Comparison of ENCODE assay signal across 8 mouse cellular contexts in the genomic region with DNA sequence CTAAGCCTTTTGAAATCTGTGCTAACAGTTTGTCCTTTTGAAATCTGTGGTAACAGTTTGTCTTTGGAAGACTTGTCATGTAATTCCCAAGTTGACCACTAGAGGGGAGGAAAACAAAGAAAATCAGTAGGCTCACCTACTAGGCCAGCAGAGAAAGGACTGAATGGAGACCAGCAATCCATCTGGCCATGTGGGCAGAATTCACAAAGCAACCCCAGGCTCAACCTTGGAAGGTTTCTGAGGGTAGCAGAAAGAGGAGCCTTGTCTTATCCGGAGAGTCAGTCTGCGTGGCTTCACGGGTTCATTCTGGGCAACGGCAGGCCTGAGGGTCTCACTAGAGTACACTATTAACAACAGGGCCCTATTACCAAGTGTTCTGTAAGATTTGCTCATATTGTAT.
DNase-seq lines count a peak whose midpoint lies in the region; ATAC-seq lines count a peak whose summit lies in the region.

No protein-coding gene starts in this region.

- H3K36me3 ChIP-seq in heart, embryonic 10.5 days, result no peaks in the 10 kb centered on the region
- no peaks in the 10 kb centered on the region for H3K36me3 ChIP-seq in forebrain, embryonic 16.5 days (ENCODE audit: control insufficient read depth, insufficient read depth)
- H3K36me3 ChIP-seq in limb, embryonic 11.5 days (ENCODE audit: control insufficient read depth, insufficient read depth, low read length), result no peaks in the 10 kb centered on the region

- no peaks in the 10 kb centered on the region for H3K9me3 ChIP-seq in heart, embryonic 10.5 days
- H3K9me3 ChIP-seq in forebrain, embryonic 16.5 days (ENCODE audit: control insufficient read depth, low read length), result no peaks in the 10 kb centered on the region
- H3K9me3 ChIP-seq in limb, embryonic 11.5 days (ENCODE audit: control insufficient read depth, low read length), result no peaks in the 10 kb centered on the region

- peak; percentile 13 to 72 for DNase-seq in heart, adult 18-20 months
- no peak for DNase-seq in heart, embryonic 10.5 days (ENCODE audit: low spot score)
- DNase-seq in CD4-positive helper T cell, adult 2 months (ENCODE audit: low read depth, low spot score), result peak; percentile 9
- DNase-seq in c-Kit-positive CD71-positive TER-119-negative erythroid progenitor cells, embryonic 14.5 days (ENCODE audit: low read depth), result peak; percentile 19
- peak; percentile 32 for DNase-seq in limb, embryonic 11.5 days (ENCODE audit: low spot score)
- no peak for DNase-seq in thymus, postnatal 36 days

- 87% methylated on average over 4 of the region's 4 CpGs for WGBS in heart, embryonic 10.5 days
- WGBS in forebrain, embryonic 16.5 days, result 84% methylated on average over 4 of the region's 4 CpGs
- 85% methylated on average over 4 of the region's 4 CpGs for WGBS in limb, embryonic 11.5 days

- H3K4me3 ChIP-seq in heart, embryonic 10.5 days, result no peak overlapping the region
- H3K4me3 ChIP-seq in forebrain, embryonic 16.5 days (replicated peaks; ENCODE audit: low read length), result no peak overlapping the region
- H3K4me3 ChIP-seq in limb, embryonic 11.5 days (ENCODE audit: low read depth, low read length), result no peak overlapping the region

- no peak overlapping the region for H3K9ac ChIP-seq in forebrain, embryonic 16.5 days (replicated peaks; ENCODE audit: low read depth, low read length)
- H3K9ac ChIP-seq in limb, embryonic 11.5 days (ENCODE audit: low read length), result no peak overlapping the region

- peak; percentile 72 for ATAC-seq in forebrain, embryonic 16.5 days
- ATAC-seq in limb, embryonic 11.5 days (ENCODE audit: insufficient number of reproducible peaks, low FRiP score, low TSS enrichment, low read depth), result no peak
- ATAC-seq in neutrophil, adult 5-6 weeks (ENCODE audit: extremely low read depth, insufficient number of reproducible peaks, low FRiP score, poor library complexity, severe bottlenecking), result peak; percentile 39; the same call in 1 of the 2 replicates

- no peak overlapping the region for H3K27ac ChIP-seq in heart, embryonic 10.5 days
- no peak overlapping the region for H3K27ac ChIP-seq in forebrain, embryonic 16.5 days (ENCODE audit: low read length)
- no peak overlapping the region for H3K27ac ChIP-seq in limb, embryonic 11.5 days (replicated peaks; ENCODE audit: low read depth, low read length)

- H3K4me1 ChIP-seq in heart, embryonic 10.5 days, result no peaks in the 10 kb centered on the region
- H3K4me1 ChIP-seq in forebrain, embryonic 16.5 days (replicated peaks; ENCODE audit: control insufficient read depth, insufficient read depth, low read length), result no peaks in the 10 kb centered on the region
- H3K4me1 ChIP-seq in limb, embryonic 11.5 days (ENCODE audit: control insufficient read depth, insufficient read depth, low read length), result no peaks in the 10 kb centered on the region

- no peak overlapping the region for H3K4me2 ChIP-seq in forebrain, embryonic 16.5 days (ENCODE audit: low read length)
- no peak overlapping the region for H3K4me2 ChIP-seq in limb, embryonic 11.5 days (ENCODE audit: low read depth, severe bottlenecking)

- H3K27me3 ChIP-seq in heart, embryonic 10.5 days (ENCODE audit: insufficient read depth, poor library complexity, severe bottlenecking), result no peaks in the 10 kb centered on the region
- no peaks in the 10 kb centered on the region for H3K27me3 ChIP-seq in forebrain, embryonic 16.5 days (replicated peaks; ENCODE audit: control insufficient read depth, insufficient read depth, low read length)
- no peaks in the 10 kb centered on the region for H3K27me3 ChIP-seq in limb, embryonic 11.5 days (ENCODE audit: control insufficient read depth, insufficient read depth, low read length)

Comparison
In these comparisons a context has a peak if more than half of its experiments do, and no peak if none do; other contexts are left out.
1. DNase-seq: peak in heart, adult 18-20 months (2 of 2), CD4-positive helper T cell, adult 2 months (single experiment), c-Kit-positive CD71-positive TER-119-negative erythroid progenitor cells, embryonic 14.5 days (single experiment) and limb, embryonic 11.5 days (single experiment); none in heart, embryonic 10.5 days (single experiment) and thymus, postnatal 36 days (0 of 2).